In the genomic region with DNA sequence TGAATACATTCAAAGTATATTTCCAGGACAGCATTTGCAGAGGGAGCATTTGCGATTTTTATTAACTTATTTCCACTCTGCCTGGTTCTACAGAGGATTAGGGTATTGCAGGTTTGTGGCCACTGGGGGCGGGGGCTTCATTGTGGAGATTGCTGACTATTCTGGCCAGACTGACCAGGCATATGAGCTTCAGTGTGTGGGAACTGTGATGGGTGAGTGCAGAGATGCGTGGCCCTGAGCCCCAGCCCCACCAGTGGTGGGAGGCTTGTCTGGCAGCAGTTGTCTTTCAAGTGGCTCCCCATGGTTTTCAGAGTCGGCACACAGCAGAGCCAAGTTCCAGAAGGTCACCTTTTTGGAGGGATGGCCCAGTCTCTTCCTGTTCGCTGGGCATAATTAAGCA, we compare ENCODE assay signal across 31 mouse cellular contexts. TPM values are rescaled to one million over a fixed set of nuclear protein-coding genes. Genes with fewer than 3 reads are reported as not detected.
DNase-seq lines count a peak whose midpoint lies in the region; ATAC-seq lines count a peak whose summit lies in the region.
"Had no signal": no experiment of that assay in that cellular context is flagged by ENCODE, and none has a peak within 500 bp of the region (broad histone marks: within the 10 kb centered on the region; RNA-seq: fewer than 3 reads in every experiment).

No protein-coding gene starts in this region.

- WGBS in hindbrain, embryonic 16.5 days = 51% methylated on average over 5 of the region's 5 CpGs
- WGBS in hindbrain, embryonic 14.5 days = 58% methylated on average over 5 of the region's 5 CpGs
- WGBS in kidney, embryonic 15.5 days = 57% methylated on average over 5 of the region's 5 CpGs
- 65% methylated on average over 5 of the region's 5 CpGs for WGBS in neural tube, embryonic 15.5 days

- H3K4me2 ChIP-seq in hindbrain, embryonic 16.5 days (ENCODE audit: low read length) = no peak overlapping the region
- no peak overlapping the region for H3K4me2 ChIP-seq in hindbrain, embryonic 14.5 days (replicated peaks)
- H3K4me2 ChIP-seq in kidney, embryonic 15.5 days = no peak overlapping the region
- no peak overlapping the region for H3K4me2 ChIP-seq in neural tube, embryonic 15.5 days
- H3K4me2 ChIP-seq: embryonic facial prominence, embryonic 13.5 days; forebrain, embryonic 12.5 days; heart, embryonic 12.5 days; heart, embryonic 15.5 days; hindbrain, embryonic 15.5 days had no signal

- H3K4me1 ChIP-seq in hindbrain, embryonic 16.5 days (ENCODE audit: control insufficient read depth, insufficient read depth, low read depth, low read length) = no peaks in the 10 kb centered on the region
- no peaks in the 10 kb centered on the region for H3K4me1 ChIP-seq in hindbrain, embryonic 14.5 days (replicated peaks; ENCODE audit: control insufficient read depth, insufficient read depth, low read length)
- no peaks in the 10 kb centered on the region for H3K4me1 ChIP-seq in kidney, embryonic 15.5 days
- 0 out of 2 replicates have a peak, but pooled peaks cover 2% of the 10 kb centered on the region for H3K4me1 ChIP-seq in neural tube, embryonic 15.5 days
- H3K4me1 ChIP-seq: embryonic facial prominence, embryonic 13.5 days; heart, embryonic 12.5 days; heart, embryonic 15.5 days; hindbrain, embryonic 15.5 days had no signal

- no peak for DNase-seq in hindbrain, embryonic 14.5 days (ENCODE audit: low spot score)
- DNase-seq in kidney, postnatal 10 days = no peak
- DNase-seq in neural tube, embryonic 10.5 days (ENCODE audit: extremely low spot score, low spot score) = no peak
- peak; percentile 67 for DNase-seq in retina, postnatal 1 day
- no peak for DNase-seq in embryo, embryonic 11 days
- DNase-seq: adrenal gland, adult 8-10 months; adrenal gland, postnatal 25 days; cerebellum, adult 11-12 months; cerebellum, adult 8-10 months; cerebellum, postnatal 10 days; cerebellum, postnatal 36 days; forebrain, postnatal 0 days; gastrocnemius, adult 2 months; gastrocnemius, postnatal 14 days; heart, adult 11 months; heart, postnatal 10 days; heart, postnatal 36 days had no signal

- H3K9ac ChIP-seq in hindbrain, embryonic 16.5 days (ENCODE audit: low read depth, low read length) = no peak overlapping the region
- no peak overlapping the region for H3K9ac ChIP-seq in hindbrain, embryonic 14.5 days
- no peak overlapping the region for H3K9ac ChIP-seq in kidney, embryonic 15.5 days
- H3K9ac ChIP-seq in neural tube, embryonic 15.5 days (replicated peaks) = no peak overlapping the region
- H3K9ac ChIP-seq: embryonic facial prominence, embryonic 13.5 days; forebrain, embryonic 12.5 days; forebrain, postnatal 0 days; heart, embryonic 12.5 days; heart, embryonic 15.5 days; hindbrain, embryonic 15.5 days had no signal

- H3K4me3 ChIP-seq in hindbrain, embryonic 16.5 days (ENCODE audit: low read length) = no peak overlapping the region
- H3K4me3 ChIP-seq in hindbrain, embryonic 14.5 days (replicated peaks; ENCODE audit: low read length) = no peak overlapping the region
- H3K4me3 ChIP-seq in kidney, embryonic 15.5 days (replicated peaks) = no peak overlapping the region
- no peak overlapping the region for H3K4me3 ChIP-seq in neural tube, embryonic 15.5 days (replicated peaks)
- H3K4me3 ChIP-seq: embryonic facial prominence, embryonic 13.5 days; erythroblast, embryonic 14.5 days; forebrain, embryonic 12.5 days; gastrocnemius, adult 2 months; heart, embryonic 12.5 days; heart, embryonic 15.5 days; hindbrain, embryonic 10.5 days; hindbrain, embryonic 15.5 days had no signal

- no peaks in the 10 kb centered on the region for H3K36me3 ChIP-seq in hindbrain, embryonic 16.5 days (ENCODE audit: control insufficient read depth, insufficient read depth, low read length)
- H3K36me3 ChIP-seq in hindbrain, embryonic 14.5 days (replicated peaks; ENCODE audit: control insufficient read depth, insufficient read depth) = peaks cover 12% of the 10 kb centered on the region; the same call in 1 of the 2 replicates
- no peaks in the 10 kb centered on the region for H3K36me3 ChIP-seq in kidney, embryonic 15.5 days
- H3K36me3 ChIP-seq in neural tube, embryonic 15.5 days = peaks cover 4% of the 10 kb centered on the region; the same call in 1 of the 2 replicates
- H3K36me3 ChIP-seq: embryonic facial prominence, embryonic 13.5 days; forebrain, embryonic 12.5 days; heart, embryonic 12.5 days; heart, embryonic 15.5 days; hindbrain, embryonic 10.5 days; hindbrain, embryonic 15.5 days had no signal

- H3K27me3 ChIP-seq in hindbrain, embryonic 16.5 days (replicated peaks; ENCODE audit: control insufficient read depth, insufficient read depth, low read length) = no peaks in the 10 kb centered on the region
- no peaks in the 10 kb centered on the region for H3K27me3 ChIP-seq in hindbrain, embryonic 14.5 days (ENCODE audit: control insufficient read depth, insufficient read depth, low read length)
- H3K27me3 ChIP-seq in kidney, embryonic 15.5 days = no peaks in the 10 kb centered on the region
- H3K27me3 ChIP-seq in neural tube, embryonic 15.5 days (replicated peaks) = no peaks in the 10 kb centered on the region
- H3K27me3 ChIP-seq: embryonic facial prominence, embryonic 13.5 days; forebrain, embryonic 12.5 days; heart, embryonic 12.5 days; heart, embryonic 15.5 days; hindbrain, embryonic 15.5 days had no signal

- no peaks in the 10 kb centered on the region for H3K9me3 ChIP-seq in hindbrain, embryonic 16.5 days (ENCODE audit: control insufficient read depth, low read length)
- no peaks in the 10 kb centered on the region for H3K9me3 ChIP-seq in hindbrain, embryonic 14.5 days (ENCODE audit: control insufficient read depth, low read length)
- no peaks in the 10 kb centered on the region for H3K9me3 ChIP-seq in kidney, embryonic 15.5 days (replicated peaks)
- H3K9me3 ChIP-seq in neural tube, embryonic 15.5 days (replicated peaks) = no peaks in the 10 kb centered on the region
- H3K9me3 ChIP-seq: embryonic facial prominence, embryonic 13.5 days; forebrain, embryonic 12.5 days; heart, embryonic 12.5 days; heart, embryonic 15.5 days; hindbrain, embryonic 10.5 days; hindbrain, embryonic 15.5 days had no signal

- 0 out of 2 replicates have a peak, but pooled peaks have one; percentile 3 for ATAC-seq in hindbrain, embryonic 16.5 days
- no peak for ATAC-seq in hindbrain, embryonic 14.5 days (ENCODE audit: low FRiP score)
- peak; percentile 52; the same call in 1 of the 2 replicates for ATAC-seq in kidney, embryonic 15.5 days (replicated peaks; ENCODE audit: low FRiP score)
- ATAC-seq in neural tube, embryonic 15.5 days (ENCODE audit: low FRiP score) = peak; percentile 33; the same call in 1 of the 2 replicates
- ATAC-seq: activated CD4-positive, CD25-positive, alpha-beta regulatory T cell, adult 4 months; CD4-positive, CD25-positive, alpha-beta regulatory T cell, adult 4 months; forebrain, postnatal 0 days; inflammation-experienced regulatory T-cells, adult 6 months had no signal

- H3K27ac ChIP-seq in hindbrain, embryonic 16.5 days (ENCODE audit: low read depth, low read length) = no peak overlapping the region
- no peak overlapping the region for H3K27ac ChIP-seq in hindbrain, embryonic 14.5 days
- H3K27ac ChIP-seq in kidney, embryonic 15.5 days = no peak overlapping the region
- H3K27ac ChIP-seq in neural tube, embryonic 15.5 days (replicated peaks) = no peak overlapping the region
- H3K27ac ChIP-seq: embryonic facial prominence, embryonic 13.5 days; forebrain, embryonic 12.5 days; gastrocnemius, adult 2 months; heart, embryonic 15.5 days; hindbrain, embryonic 10.5 days; hindbrain, embryonic 15.5 days had no signal

RNA-seq across cellular contexts. Expression of a gene that starts 32.2 kb away (rescaled TPM):
- polyA plus RNA-seq in hindbrain, embryonic 16.5 days (2015; fragmentation: Nextera tagmentation; extraction: Ambion mirVana) = 36.0 and 38.2 TPM in 2 replicates
- polyA plus RNA-seq in hindbrain, embryonic 14.5 days (2014; fragmentation: Nextera tagmentation; extraction: Ambion mirVana) = 36.0 and 47.1 TPM in 2 replicates
- 11.5 and 12.3 TPM in 2 replicates for polyA plus RNA-seq in kidney, embryonic 15.5 days (2015; fragmentation: Nextera tagmentation; extraction: Ambion mirVana)
- 36.9 and 46.0 TPM in 2 replicates for polyA plus RNA-seq in neural tube, embryonic 15.5 days (2015; fragmentation: Nextera tagmentation; extraction: Ambion mirVana)
- polyA plus RNA-seq: C2C12; CD4-positive, CD25-positive, alpha-beta regulatory T cell, adult 4 months; erythroblast, embryonic 14.5 days; inflammation-experienced regulatory T-cells, adult 6 months had no signal

RNA-seq across cellular contexts. Expression of a gene that starts 32.5 kb away (rescaled TPM):
- polyA plus RNA-seq in hindbrain, embryonic 16.5 days (2015; fragmentation: Nextera tagmentation; extraction: Ambion mirVana) = 13.3 and 15.7 TPM in 2 replicates
- 11.8 and 14.2 TPM in 2 replicates for polyA plus RNA-seq in hindbrain, embryonic 14.5 days (2014; fragmentation: Nextera tagmentation; extraction: Ambion mirVana)
- 0.04 and 0.06 TPM in 2 replicates for polyA plus RNA-seq in kidney, embryonic 15.5 days (2015; fragmentation: Nextera tagmentation; extraction: Ambion mirVana)
- 14.9 and 19.7 TPM in 2 replicates for polyA plus RNA-seq in neural tube, embryonic 15.5 days (2015; fragmentation: Nextera tagmentation; extraction: Ambion mirVana)
- polyA plus RNA-seq: activated CD4-positive, CD25-positive, alpha-beta regulatory T cell, adult 4 months; C2C12; CD4-positive, CD25-positive, alpha-beta regulatory T cell, adult 4 months; erythroblast, embryonic 14.5 days; forebrain, embryonic 12.5 days; forebrain, postnatal 0 days; heart, embryonic 12.5 days; heart, embryonic 15.5 days; inflammation-experienced regulatory T-cells, adult 6 months had no signal

Comparison
In these comparisons a context has a peak if more than half of its experiments do, and no peak if none do; other contexts are left out.
1. RNA of a gene that starts 32.5 kb away (polyA plus RNA-seq): 14.9 to 19.7 TPM in neural tube, embryonic 15.5 days, 13.3 to 15.7 TPM in hindbrain, embryonic 16.5 days and 11.8 to 14.2 TPM in hindbrain, embryonic 14.5 days; 0.04 to 0.06 TPM in kidney, embryonic 15.5 days; every median in the first group is over 10 times any median in the second.